Mouse (Mus musculus): Measurements from ENCODE around the gene Rccd1. TPM values are rescaled to one million over a fixed set of nuclear protein-coding genes. Genes with fewer than 3 reads are reported as not detected.

The Rccd1 gene
- 27.0 TPM for polyA plus RNA-seq (2017; shearing (Covaris generic))

DNA sequence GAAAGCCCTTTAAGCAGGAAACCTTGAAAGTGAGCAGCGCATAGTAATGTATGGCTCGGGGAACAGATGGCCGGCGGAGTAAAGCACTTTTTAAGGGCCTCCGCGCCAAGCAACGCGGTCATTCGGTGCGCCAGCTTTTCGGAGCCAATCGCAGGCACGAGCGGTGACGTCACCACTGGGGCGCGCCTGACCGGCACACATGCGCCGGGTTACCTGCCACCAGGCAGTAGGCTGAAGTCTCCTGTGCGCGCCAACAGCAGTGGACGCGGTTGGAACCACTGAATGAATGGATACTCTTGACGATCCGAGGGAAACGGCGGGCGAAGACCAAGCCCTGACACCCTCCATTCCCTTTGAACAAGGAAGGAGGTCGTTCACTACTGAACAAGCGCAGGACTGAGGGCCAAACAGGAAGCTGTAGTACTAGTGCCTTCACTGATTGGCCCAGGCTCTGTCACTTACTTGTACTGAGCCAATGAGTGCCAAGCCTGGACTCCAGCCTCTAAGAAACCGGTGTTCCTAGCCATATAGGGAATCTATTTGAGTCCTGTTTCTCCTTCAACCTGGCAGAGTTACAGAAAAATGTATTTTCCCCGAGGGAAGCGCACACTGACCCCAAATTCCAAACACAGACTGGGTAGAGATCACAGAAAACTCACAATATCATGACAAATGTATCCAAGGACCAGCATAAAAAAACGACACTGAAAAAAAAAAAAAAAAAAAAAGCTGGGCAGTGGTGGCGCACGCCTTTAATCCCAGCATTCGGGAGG lies at the start of gene Rccd1:
Gene Rccd1, minus strand, starts transcription at position 412 of the 773 bp plus-strand sequence.

DNA sequence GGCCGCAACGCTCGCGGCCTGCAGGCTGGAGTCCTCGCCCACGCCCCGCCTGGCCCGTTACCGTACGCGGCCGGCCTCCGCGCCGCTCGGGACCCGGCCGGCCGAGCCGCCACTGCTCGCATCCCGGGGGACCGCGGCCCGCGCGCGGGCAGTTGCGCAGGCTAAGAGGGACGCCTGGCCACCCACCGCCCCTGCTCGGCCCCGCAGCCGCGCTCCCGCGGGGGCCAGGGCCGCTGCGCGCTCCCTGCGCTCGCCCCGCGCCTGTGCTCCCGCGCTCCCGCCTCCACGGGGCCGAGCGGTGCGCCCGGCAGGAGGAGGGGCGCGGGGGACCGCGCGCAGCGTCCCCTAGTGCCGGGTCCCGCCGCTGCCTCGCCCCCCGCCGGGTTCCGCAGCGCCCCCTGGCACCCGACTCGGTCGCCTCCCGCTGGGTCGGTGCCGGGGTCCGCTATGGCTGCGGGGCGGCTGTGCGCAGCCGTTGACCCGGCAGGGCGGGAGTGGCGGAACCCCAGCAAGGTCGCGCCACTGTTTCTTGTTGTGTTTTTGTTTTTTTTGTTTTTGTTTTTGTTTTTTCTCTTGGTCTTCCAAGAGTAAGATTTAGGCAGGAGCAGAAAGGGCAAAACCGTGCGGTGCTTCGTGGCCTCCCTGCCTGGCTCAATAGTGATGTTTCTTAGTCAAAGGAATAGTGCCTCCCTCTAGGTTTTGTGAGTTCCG lies 46.9 kb upstream of the Rccd1 start, which contains the start of gene Man2a2:
Gene Man2a2, minus strand, starts transcription at position 335 of the 711 bp plus-strand sequence.

DNA sequence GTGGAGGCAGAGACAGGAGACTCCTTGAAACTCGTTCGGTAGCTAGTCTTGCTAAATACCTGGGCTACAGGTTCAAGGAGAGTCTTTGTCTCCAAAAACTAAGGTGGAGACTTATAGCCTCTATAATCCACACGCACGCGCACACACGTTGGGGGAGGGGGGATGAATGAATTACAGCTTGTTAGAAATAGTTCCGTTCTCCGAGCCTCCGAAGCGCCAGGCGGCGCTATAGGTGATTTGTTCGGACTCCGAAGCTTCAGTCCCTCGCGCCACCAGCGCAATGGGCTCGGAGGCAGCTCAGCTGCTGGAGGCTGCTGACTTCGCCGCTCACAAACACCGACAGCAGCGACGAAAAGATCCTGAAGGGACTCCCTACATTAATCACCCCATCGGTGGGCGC lies 18.6 kb upstream of the Rccd1 start, which contains the start of gene Hddc3:
Gene Hddc3, plus strand, starts transcription at position 247 of the 400 bp plus-strand sequence.

DNA sequence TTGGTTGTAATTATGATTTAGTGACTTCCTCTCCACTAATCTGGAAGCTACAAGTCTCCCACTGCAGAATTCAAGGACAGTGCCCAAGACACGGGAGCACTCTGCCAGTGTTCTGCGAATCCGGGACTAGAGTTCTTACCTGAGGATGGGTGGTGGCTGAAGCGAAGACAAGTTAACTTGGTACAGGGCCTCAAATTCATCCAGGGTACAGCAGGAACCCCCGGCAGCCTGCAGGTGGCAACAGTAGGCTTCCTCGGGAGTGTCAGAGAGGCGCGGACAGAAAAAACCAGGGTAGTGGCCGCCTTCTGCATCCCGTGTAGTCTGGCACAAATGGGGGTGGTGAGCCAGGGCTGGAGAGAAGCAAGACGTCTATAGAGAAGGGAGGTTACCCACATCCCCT lies 16.5 kb upstream of the Rccd1 start, which contains the start of gene Unc45a:
Gene Unc45a, minus strand, starts transcription at position 213 of the 400 bp plus-strand sequence.

DNA sequence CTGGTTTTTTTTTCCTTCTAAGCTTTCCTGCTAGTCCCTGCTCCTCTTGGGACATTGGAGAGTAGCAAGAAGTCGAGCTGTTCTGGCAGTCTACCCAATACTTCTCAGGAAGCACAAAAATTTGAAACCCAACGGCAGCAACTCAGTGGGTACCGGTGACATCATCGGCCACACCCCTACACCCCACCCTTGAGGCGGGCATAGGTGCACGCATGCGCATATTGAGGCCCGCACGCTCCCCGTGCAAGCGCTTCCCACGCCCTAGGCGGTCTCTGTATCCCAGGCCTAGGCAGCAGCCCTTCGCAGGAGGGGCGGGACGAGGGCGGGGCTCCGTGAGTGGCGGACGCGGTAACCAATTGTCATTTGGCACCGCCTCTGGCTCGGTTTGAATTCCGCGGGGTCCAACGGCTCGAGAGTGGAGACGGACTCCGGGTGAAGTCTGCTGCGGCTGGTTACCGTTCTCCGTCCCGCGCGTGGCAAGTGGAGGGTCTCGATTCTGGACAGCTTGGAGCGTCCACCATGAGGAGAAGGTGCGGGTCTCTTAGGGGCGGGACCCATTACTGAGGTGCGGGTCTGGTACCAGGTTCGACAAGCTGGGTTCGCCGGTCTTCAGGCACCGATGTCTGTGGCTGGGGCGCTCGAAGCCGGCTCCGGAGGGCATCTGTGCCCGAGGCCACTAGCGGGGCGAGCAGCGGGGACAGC lies 30.0 kb downstream of the Rccd1 start, which contains the start of gene Prc1:
Gene Prc1, plus strand, starts transcription at position 389 of the 702 bp plus-strand sequence.

DNA sequence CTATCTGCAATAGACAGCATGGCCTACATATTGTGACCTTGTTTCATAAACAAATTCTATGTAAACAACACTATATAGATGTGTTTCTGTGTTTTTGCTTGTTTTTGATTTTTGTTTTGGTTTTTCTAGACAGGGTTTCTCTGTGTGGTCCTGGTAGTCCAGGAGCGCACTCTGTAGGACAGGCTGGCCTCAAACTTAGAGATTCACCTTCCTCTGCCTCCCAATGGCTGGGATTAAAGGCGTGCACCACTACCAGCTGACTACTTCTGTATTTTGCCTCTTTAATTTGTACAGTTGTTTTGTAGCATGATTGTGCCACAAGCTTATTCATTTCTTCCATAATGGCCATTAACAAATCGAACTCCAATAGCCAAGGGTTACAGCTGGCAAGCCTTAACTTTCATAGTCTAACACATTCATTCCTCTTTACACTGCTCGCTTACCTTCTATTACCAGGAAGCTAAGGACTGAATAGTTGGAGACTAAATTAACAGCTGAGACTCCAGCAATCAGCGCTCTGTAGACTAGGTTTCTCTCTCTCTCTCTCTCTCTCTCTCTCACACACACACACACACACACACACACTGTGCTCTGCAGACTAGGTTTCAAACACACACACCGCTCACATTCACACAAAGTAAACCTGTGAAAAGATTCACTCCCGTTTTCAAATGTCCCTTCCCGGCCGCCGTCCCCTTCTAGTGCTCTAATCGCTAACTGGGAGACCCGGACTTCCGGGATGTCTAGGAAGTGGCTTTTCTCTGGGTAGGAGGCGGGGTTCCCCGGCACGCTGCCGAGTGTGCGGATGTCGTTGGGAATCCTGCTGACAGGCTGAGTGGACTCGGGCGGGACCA lies 55.1 kb downstream of the Rccd1 start, which contains the start of gene Vps33b:
Gene Vps33b, plus strand, starts transcription at position 753 of the 854 bp plus-strand sequence.

DNA sequence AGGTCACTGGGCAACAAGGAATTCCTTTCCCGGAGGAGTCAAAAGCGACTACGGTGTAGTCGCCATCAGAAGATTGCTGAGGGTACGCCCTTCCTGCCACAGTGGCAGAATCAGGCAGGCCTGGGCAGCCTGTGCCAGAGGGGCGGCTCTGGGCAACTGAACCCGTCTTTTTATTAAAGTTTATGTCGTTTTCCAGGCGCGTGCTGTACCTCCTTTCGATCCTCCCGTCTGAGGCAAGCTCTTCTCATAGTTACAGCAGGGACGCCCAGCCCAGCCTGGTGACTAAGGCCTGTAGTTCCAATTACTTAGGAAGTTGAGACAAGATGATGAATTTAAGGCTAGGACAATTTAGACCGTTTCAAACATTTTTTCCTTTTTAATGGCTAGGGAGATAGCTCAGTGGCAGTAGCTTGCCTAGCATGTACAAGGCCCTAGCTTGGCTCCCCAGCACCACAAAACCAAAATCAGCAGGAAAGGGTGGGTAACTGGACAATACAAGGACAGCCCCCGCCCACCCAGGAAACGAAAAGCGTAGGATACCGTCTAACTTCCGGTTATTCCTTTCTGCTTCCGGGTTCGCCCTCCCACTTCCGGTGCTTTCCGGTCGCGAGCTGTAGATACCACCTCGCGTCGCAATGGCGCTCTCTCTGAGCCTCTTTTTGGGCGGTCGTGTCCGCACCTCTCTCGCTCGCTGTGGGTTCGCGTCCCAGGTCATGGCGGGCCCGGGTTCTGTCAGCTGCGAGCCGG lies 63.5 kb downstream of the Rccd1 start, which contains the start of gene Ngrn:
Gene Ngrn, plus strand, starts transcription at position 591 of the 747 bp plus-strand sequence.

DNA sequence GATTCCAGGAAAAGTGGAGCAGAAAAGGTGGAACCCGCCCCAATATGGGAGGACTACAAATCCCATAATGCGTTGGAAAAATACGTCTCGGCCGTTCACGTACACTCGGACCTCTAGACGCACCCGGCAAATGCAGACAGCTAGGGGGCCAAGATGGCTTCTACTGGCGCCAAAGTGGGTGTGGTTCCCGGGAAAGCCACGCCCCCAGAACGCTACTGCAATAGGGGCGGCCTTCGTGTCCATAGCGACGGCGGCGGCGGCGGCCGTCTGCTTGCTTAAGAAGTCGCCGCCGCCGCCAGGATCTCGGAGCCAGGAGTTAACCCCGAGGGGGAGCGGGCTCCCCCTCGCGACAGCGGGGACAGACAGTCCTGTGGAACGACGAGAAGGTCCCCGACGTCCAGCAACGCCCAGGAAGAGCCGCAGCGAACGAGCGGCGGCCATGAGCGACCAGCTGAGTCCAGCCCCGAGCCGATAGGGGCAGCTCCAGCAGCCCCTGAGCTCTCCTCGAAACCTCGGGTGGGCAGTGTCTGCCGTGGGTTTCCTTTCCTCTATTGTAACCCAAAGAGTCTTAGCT lies 78.0 kb downstream of the Rccd1 start, which contains the start of gene Ttll13:
Gene Ttll13, plus strand, starts transcription at position 229 of the 574 bp plus-strand sequence.

Other genes with a start within 250 kb of the Rccd1 start
- gene Idh2, start 209.1 kb downstream of the Rccd1 start, polyA plus RNA-seq (2017; shearing (Covaris generic)) = 35.0 TPM
- 9.2 TPM for gene Sema4b, start 137.6 kb downstream of the Rccd1 start, polyA plus RNA-seq (2017; shearing (Covaris generic))
- gene Cib1, start 91.6 kb downstream of the Rccd1 start, polyA plus RNA-seq (2017; shearing (Covaris generic)) = 178 TPM
- gene Gdpgp1, start 91.6 kb downstream of the Rccd1 start, polyA plus RNA-seq (2017; shearing (Covaris generic)) = 11.0 TPM
- gene Ttll13, start 78.1 kb downstream of the Rccd1 start, polyA plus RNA-seq (2017; shearing (Covaris generic)) = 0.61 TPM
- gene Ngrn, start 63.2 kb downstream of the Rccd1 start, polyA plus RNA-seq (2017; shearing (Covaris generic)) = 55.3 TPM
- 48.1 TPM for gene Vps33b, start 54.8 kb downstream of the Rccd1 start, polyA plus RNA-seq (2017; shearing (Covaris generic))
- gene Prc1, start 30.0 kb downstream of the Rccd1 start, polyA plus RNA-seq (2017; shearing (Covaris generic)) = 18.1 TPM
- 86.8 TPM for gene Unc45a, start 16.6 kb upstream of the Rccd1 start, polyA plus RNA-seq (2017; shearing (Covaris generic))
- gene Hddc3, start 18.6 kb upstream of the Rccd1 start, polyA plus RNA-seq (2017; shearing (Covaris generic)) = 6.9 TPM
- gene Man2a2, start 46.9 kb upstream of the Rccd1 start, polyA plus RNA-seq (2017; shearing (Covaris generic)) = 13.0 TPM
- 1.7 TPM for gene Fes, start 63.5 kb upstream of the Rccd1 start, polyA plus RNA-seq (2017; shearing (Covaris generic))
- gene Furin, start 81.0 kb upstream of the Rccd1 start, polyA plus RNA-seq (2017; shearing (Covaris generic)) = 8.9 TPM
- 5.9 TPM for gene Blm, start 210.7 kb upstream of the Rccd1 start, polyA plus RNA-seq (2017; shearing (Covaris generic))